Comparison of ENCODE assay signal across 13 mouse cellular contexts in the genomic region with DNA sequence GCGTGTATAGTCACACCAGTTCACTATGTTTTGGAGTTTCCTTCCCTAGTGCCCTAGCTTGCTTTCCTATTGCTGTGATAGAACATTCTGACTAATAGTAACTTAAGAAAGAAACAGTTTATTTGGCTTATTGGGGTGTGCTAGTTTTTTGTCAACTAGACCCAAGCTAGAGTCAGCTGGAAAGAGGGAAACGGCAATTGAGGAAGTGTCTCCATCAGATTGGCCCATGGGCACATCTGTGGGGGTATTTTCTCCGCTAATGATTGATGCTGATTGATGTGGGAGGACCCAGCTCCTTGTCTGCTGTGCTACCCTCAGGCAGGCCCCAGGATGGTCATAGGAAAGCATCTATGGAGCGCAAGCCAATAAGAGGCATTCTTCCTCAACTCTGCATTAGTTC.
"Had no signal": no experiment of that assay in that cellular context is flagged by ENCODE, and none has a peak within 500 bp of the region (broad histone marks: within the 10 kb centered on the region; RNA-seq: fewer than 3 reads in every experiment).

No protein-coding gene starts in this region.

- H3K4me2 ChIP-seq: lung, embryonic 14.5 days; midbrain, embryonic 11.5 days; midbrain, embryonic 13.5 days; midbrain, embryonic 15.5 days; neural tube, embryonic 12.5 days; stomach, embryonic 15.5 days had no signal

- H3K9me3 ChIP-seq: midbrain, embryonic 13.5 days; midbrain, embryonic 15.5 days; stomach, embryonic 15.5 days had no signal

- H3K27ac ChIP-seq: midbrain, embryonic 13.5 days; midbrain, embryonic 15.5 days; neural tube, embryonic 12.5 days; stomach, embryonic 15.5 days; stomach, postnatal 0 days had no signal

- DNase-seq: lung, embryonic 14.5 days; lung, postnatal 10 days; lung, postnatal 4 days; thymus, adult 2 months; thymus, postnatal 25 days; thymus, postnatal 4 days had no signal

- H3K4me3 ChIP-seq: megakaryocyte, embryonic 14.5 days; midbrain, embryonic 13.5 days; midbrain, embryonic 15.5 days; neural tube, embryonic 12.5 days; stomach, embryonic 15.5 days had no signal

- H3K9ac ChIP-seq: lung, embryonic 14.5 days; midbrain, embryonic 13.5 days; midbrain, embryonic 15.5 days; neural tube, embryonic 12.5 days; stomach, embryonic 15.5 days had no signal

- H3K27me3 ChIP-seq: megakaryocyte, embryonic 14.5 days; midbrain, embryonic 15.5 days; neural tube, embryonic 12.5 days; stomach, embryonic 15.5 days had no signal

- H3K36me3 ChIP-seq: midbrain, embryonic 13.5 days; midbrain, embryonic 15.5 days; neural tube, embryonic 12.5 days; stomach, embryonic 15.5 days had no signal

- H3K4me1 ChIP-seq: neural tube, embryonic 12.5 days had no signal

- ATAC-seq: midbrain, embryonic 13.5 days; midbrain, embryonic 15.5 days had no signal
